Mouse (Mus musculus) heart, postnatal 0 days (tissue): ENCODE measurements around the gene Rps15a.

Experiments used
- CTCF ChIP-seq: IDR thresholded peaks from 2 replicates; pipeline ENCODE4 v1.5.1; 2016; ENCODE audit warnings: antibody characterized with exemption, control low read depth, low read depth
- EP300 ChIP-seq: IDR thresholded peaks from 2 replicates; pipeline ENCODE4 v1.6.1; 2016; ENCODE audit warnings: antibody characterized with exemption, low read depth

GRCm38 (mm10) chr7:118122235-118122634 is 6.2 kb upstream of the Rps15a start:
- TF ChIP-seq EP300 (no peak), CTCF (no peak)
